In genomic region chr11:116167884-116168439, GRCm38 (mm10) we compare ENCODE assay signal across 8 mouse cellular contexts. TPM values are rescaled to one million over a fixed set of nuclear protein-coding genes. Genes with fewer than 3 reads are reported as not detected.
DNase-seq lines count a peak whose midpoint lies in the region; ATAC-seq and TF ChIP-seq lines count a peak whose summit lies in the region.

Gene Fbf1, minus strand, starts transcription at chr11:116168166.

- ATAC-seq in forebrain, embryonic 15.5 days (replicated peaks) = peak; percentile 99
- ATAC-seq in neutrophil, adult 5-6 weeks (ENCODE audit: extremely low read depth, insufficient number of reproducible peaks, low FRiP score, poor library complexity, severe bottlenecking) = peak; percentile 100

- H3K27me3 ChIP-seq in forebrain, embryonic 15.5 days = no peaks in the 10 kb centered on the region

- H3K27ac ChIP-seq in forebrain, embryonic 15.5 days (replicated peaks) = peak within 1 kb of the TSS; percentile 92

- peaks cover 27% of the 10 kb centered on the region for H3K4me1 ChIP-seq in forebrain, embryonic 15.5 days
- peaks cover 3% of the 10 kb centered on the region; the same call in 1 of the 2 replicates for H3K4me1 ChIP-seq in lung, adult 2 months (ENCODE audit: control insufficient read depth, insufficient read depth, low read length)

- WGBS in forebrain, embryonic 15.5 days = under 1% methylated on average over 40 of the region's 40 CpGs
- under 1% methylated on average over 40 of the region's 40 CpGs for WGBS in lung, adult 2 months

- peak within 1 kb of the TSS; percentile 88 for H3K9ac ChIP-seq in forebrain, embryonic 15.5 days (replicated peaks)

- H3K36me3 ChIP-seq in forebrain, embryonic 15.5 days = peaks cover 20% of the 10 kb centered on the region

- H3K4me3 ChIP-seq in forebrain, embryonic 15.5 days = peak within 1 kb of the TSS; percentile 84
- H3K4me3 ChIP-seq in lung, adult 2 months (replicated peaks; ENCODE audit: extremely low read depth, low read depth, low read length) = peak within 1 kb of the TSS; percentile 87

- H3K4me2 ChIP-seq in forebrain, embryonic 15.5 days (replicated peaks) = peak within 1 kb of the TSS; percentile 67

- peak; percentile 97 for DNase-seq in ES-CJ7 (ENCODE audit: low read depth, low spot score)
- DNase-seq in cerebellum, adult 11 months = peak; percentile 93
- DNase-seq in heart, postnatal 25 days (ENCODE audit: low spot score) = peak; percentile 92
- DNase-seq in layer of hippocampus, adult 18-20 months (ENCODE audit: low spot score in 2 of 2) = peak; percentile 97
- peak; percentile 91 for DNase-seq in lung, adult 2 months
- DNase-seq in thymus, adult 18-20 months = peak; percentile 90 to 91

- TF ChIP-seq POLR2A in lung, adult 2 months (IDR thresholded peaks at IDR 0.05; ENCODE audit: borderline replicate concordance, extremely low read depth, low read depth, low read length) = peak; percentile 92

- no peaks in the 10 kb centered on the region for H3K9me3 ChIP-seq in forebrain, embryonic 15.5 days

- TF ChIP-seq CTCF in lung, adult 2 months (IDR thresholded peaks at IDR 0.05; ENCODE audit: insufficient read depth, low read length) = no peak

- intact Hi-C loops in heart, postnatal 25 days (cut with DNase I) = loop anchor here (2.0 kb wide), 1 partner anchor 51 kb away; no protein-coding TSS in a partner anchor

RNA-seq across cellular contexts. Expression of gene Fbf1, which starts in this region (rescaled TPM):
- polyA plus RNA-seq in forebrain, embryonic 15.5 days (2015; fragmentation: Nextera tagmentation; extraction: Ambion mirVana) = 71.4 and 73.5 TPM in 2 replicates
- 10 to 100 TPM; 16.1 to 17.2 TPM for total RNA-seq in heart, postnatal 25 days (2021)
- 10 to 100 TPM; 82.3 to 83.6 TPM for total RNA-seq in layer of hippocampus, adult 18-20 months (2021)
- polyA plus RNA-seq in lung, adult 2 months (2012; rRNA removed) = 26.5 and 35.5 TPM in 2 replicates
- 16.9 and 31.4 TPM in 2 replicates for total RNA-seq in neutrophil, adult 5-6 weeks (2017)

Comparison
In these comparisons a context has a peak if more than half of its experiments do, and no peak if none do; other contexts are left out.
1. Peak in every context shown above with its lines: DNase-seq, ATAC-seq, H3K4me3 ChIP-seq and H3K27ac ChIP-seq.